Mouse (Mus musculus) c-Kit-positive CD71-positive TER-119-negative erythroid progenitor cells, embryonic 14.5 days (primary cell): ENCODE measurements around the gene Gli1.

Source experiments
- DNase-seq: peaks from one replicate; pipeline ENCODE4 v3.0.0-alpha.2; 2013; ENCODE audit warnings: low read depth

The Gli1 gene

GRCm38 (mm10) chr10:127341891-127342639, at the start of gene Gli1:
Gene Gli1, minus strand, starts transcription at chr10:127341974.
- DNase-seq: peak; percentile 84

- no peak for DNase-seq
Observed at GRCm38 (mm10) chr10:127381743-127382134, 40.0 kb upstream of the Gli1 start.

GRCm38 (mm10) chr10:127380767-127381742, 39.3 kb upstream of the Gli1 start:
- peak; percentile 28 for DNase-seq

- peak; percentile 75 for DNase-seq
Observed at GRCm38 (mm10) chr10:127380251-127380691, 38.5 kb upstream of the Gli1 start, which contains the start of gene R3hdm2. Gene R3hdm2, plus strand, starts transcription at chr10:127380327.

GRCm38 (mm10) chr10:127379654-127380053, 37.9 kb upstream of the Gli1 start:
- no peak for DNase-seq

- no peak for DNase-seq
Observed at GRCm38 (mm10) chr10:127377700-127378099, 35.9 kb upstream of the Gli1 start.

- no peak for DNase-seq
Observed at GRCm38 (mm10) chr10:127371023-127371422, 29.2 kb upstream of the Gli1 start.

GRCm38 (mm10) chr10:127369834-127370820, 28.4 kb upstream of the Gli1 start, which contains the start of gene Inhbc:
Gene Inhbc, minus strand, starts transcription at chr10:127370431.
- DNase-seq: no peak

GRCm38 (mm10) chr10:127368273-127368672, 26.5 kb upstream of the Gli1 start:
- DNase-seq: no peak

- DNase-seq: no peak
Observed at GRCm38 (mm10) chr10:127367116-127367515, 25.3 kb upstream of the Gli1 start.

- DNase-seq: no peak
Observed at GRCm38 (mm10) chr10:127360714-127361113, 18.9 kb upstream of the Gli1 start.

GRCm38 (mm10) chr10:127355336-127355735, 13.6 kb upstream of the Gli1 start:
- DNase-seq: no peak

- no peak for DNase-seq
Observed at GRCm38 (mm10) chr10:127353909-127354895, 12.4 kb upstream of the Gli1 start, which contains the start of gene Inhbe. Gene Inhbe, minus strand, starts transcription at chr10:127354411.

- DNase-seq: no peak
Observed at GRCm38 (mm10) chr10:127352766-127353165, 11.0 kb upstream of the Gli1 start.

- DNase-seq: no peak
Observed at GRCm38 (mm10) chr10:127352187-127352586, 10.4 kb upstream of the Gli1 start.

GRCm38 (mm10) chr10:127351719-127352118, 9.9 kb upstream of the Gli1 start:
- DNase-seq: no peak

- no peak for DNase-seq
Observed at GRCm38 (mm10) chr10:127351285-127351595, 9.5 kb upstream of the Gli1 start.

GRCm38 (mm10) chr10:127350594-127351284, 9.0 kb upstream of the Gli1 start:
- DNase-seq: peak; percentile 40

GRCm38 (mm10) chr10:127349810-127350209, 8.0 kb upstream of the Gli1 start:
- DNase-seq: no peak

GRCm38 (mm10) chr10:127348957-127349356, 7.2 kb upstream of the Gli1 start:
- DNase-seq: peak; percentile 32
